Mouse (Mus musculus): ENCODE measurements around the gene 1700025F22Rik. TPM values are rescaled to one million over a fixed set of nuclear protein-coding genes. Genes with fewer than 3 reads are reported as not detected.

Gene 1700025F22Rik
- not detected in 2 replicates for polyA plus RNA-seq (2012; ENCODE audit: low replicate concordance)

DNA sequence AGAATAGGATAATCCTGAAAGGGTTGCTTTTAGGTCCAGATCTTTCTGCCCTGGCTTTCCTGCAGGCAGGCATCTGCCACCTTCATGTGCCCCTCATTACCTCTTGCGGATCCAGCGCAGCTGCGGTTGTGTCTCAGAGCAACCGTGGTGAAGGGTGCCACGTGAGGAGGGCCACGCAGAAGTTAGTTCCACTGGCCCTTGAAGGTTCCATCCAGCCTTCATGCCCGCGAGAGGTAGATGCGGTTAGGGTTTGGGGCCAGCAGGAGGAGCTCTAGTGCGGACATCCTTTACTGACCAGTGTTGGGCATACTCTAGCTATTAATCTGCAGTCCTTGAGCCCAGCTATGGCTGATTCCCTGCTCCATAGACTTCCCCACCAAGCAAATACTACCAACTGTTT, at the start of gene 1700025F22Rik:
Gene 1700025F22Rik (minus strand): TSS at position 149 of the 400 bp plus-strand sequence.

DNA sequence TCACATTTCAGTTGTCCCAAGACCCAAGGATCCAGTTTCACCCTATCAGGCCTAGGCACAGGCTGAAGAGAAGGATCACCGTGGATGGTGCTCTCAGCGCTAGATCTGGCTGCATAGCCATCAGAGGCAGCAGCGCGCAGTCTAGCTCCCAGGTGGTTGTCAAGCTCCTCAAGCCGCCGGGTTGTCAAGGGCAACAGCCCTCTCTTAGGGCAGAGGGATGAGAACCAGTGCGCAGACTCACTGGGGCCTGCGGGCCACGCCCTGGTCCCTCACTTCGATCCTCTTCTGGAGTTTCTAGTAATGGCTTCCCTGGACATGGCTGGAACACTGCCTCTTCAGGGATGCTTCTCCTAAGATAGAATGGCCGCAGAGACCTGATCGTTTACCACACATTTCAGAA, 31.4 kb upstream of the 1700025F22Rik start, which contains the start of gene Ms4a13:
Gene Ms4a13 (minus strand): TSS at position 192 of the 400 bp plus-strand sequence.

DNA sequence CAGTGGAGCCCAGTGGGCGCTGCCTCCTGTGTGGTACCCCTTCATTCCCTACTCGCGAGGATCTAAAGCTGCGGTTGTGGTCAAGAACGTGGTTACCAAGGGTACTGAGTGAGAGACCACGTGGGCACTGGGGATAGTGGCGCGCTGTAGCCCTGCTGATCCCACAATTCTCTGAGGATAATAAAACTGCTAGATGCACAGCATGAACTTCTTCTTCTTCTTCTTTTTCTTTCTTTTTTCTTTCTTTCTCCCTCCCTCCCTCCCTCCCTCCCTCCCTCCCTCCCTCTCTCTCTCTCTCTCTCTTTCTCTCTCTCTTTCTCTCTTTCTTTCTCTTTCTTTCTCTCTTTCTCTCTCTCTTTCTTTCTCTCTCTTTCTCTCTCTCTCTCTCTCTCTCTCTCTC, 34.3 kb downstream of the 1700025F22Rik start, which contains the start of gene 1700017D01Rik:
Gene 1700017D01Rik (minus strand): TSS at position 101 of the 400 bp plus-strand sequence.

Other genes starting within 250 kb of the 1700025F22Rik start
- gene Zp1, start 244.7 kb downstream of the 1700025F22Rik start, polyA plus RNA-seq (2012; ENCODE audit: low replicate concordance): not detected in 2 replicates
- 0.07 TPM in 1 of 2 replicates, not detected in the other for gene Ptgdr2, start 228.2 kb downstream of the 1700025F22Rik start, polyA plus RNA-seq (2012; ENCODE audit: low replicate concordance)
- 37.0 and 57.1 TPM in 2 replicates for gene Ccdc86, start 216.1 kb downstream of the 1700025F22Rik start, polyA plus RNA-seq (2012; ENCODE audit: low replicate concordance)
- gene Ms4a10, start 190.7 kb downstream of the 1700025F22Rik start, polyA plus RNA-seq (2012; ENCODE audit: low replicate concordance): not detected in 2 replicates
- 0.61 TPM in 1 of 2 replicates, not detected in the other for gene Ms4a15, start 172.1 kb downstream of the 1700025F22Rik start, polyA plus RNA-seq (2012; ENCODE audit: low replicate concordance)
- gene Ms4a18, start 147.3 kb downstream of the 1700025F22Rik start, polyA plus RNA-seq (2012; ENCODE audit: low replicate concordance): not detected in 2 replicates
- gene Ms4a8a, start 84.2 kb downstream of the 1700025F22Rik start, polyA plus RNA-seq (2012; ENCODE audit: low replicate concordance): not detected in 2 replicates
- not detected in 2 replicates for gene 1700017D01Rik, start 34.4 kb downstream of the 1700025F22Rik start, polyA plus RNA-seq (2012; ENCODE audit: low replicate concordance)
- gene Ms4a13, start 31.4 kb upstream of the 1700025F22Rik start, polyA plus RNA-seq (2012; ENCODE audit: low replicate concordance): not detected in 2 replicates
- not detected in 2 replicates for gene Ms4a12, start 67.1 kb upstream of the 1700025F22Rik start, polyA plus RNA-seq (2012; ENCODE audit: low replicate concordance)
- 0.55 and 3.7 TPM in 2 replicates for gene Ms4a1, start 100.9 kb upstream of the 1700025F22Rik start, polyA plus RNA-seq (2012; ENCODE audit: low replicate concordance)
- not detected in 2 replicates for gene Ms4a5, start 118.6 kb upstream of the 1700025F22Rik start, polyA plus RNA-seq (2012; ENCODE audit: low replicate concordance)
- not detected in 2 replicates for gene Ms4a14, start 149.1 kb upstream of the 1700025F22Rik start, polyA plus RNA-seq (2012; ENCODE audit: low replicate concordance)
- 2.1 TPM in 1 of 2 replicates, not detected in the other for gene Ms4a7, start 170.8 kb upstream of the 1700025F22Rik start, polyA plus RNA-seq (2012; ENCODE audit: low replicate concordance)
- 0.23 and 0.44 TPM in 2 replicates for gene Ms4a4a, start 210.2 kb upstream of the 1700025F22Rik start, polyA plus RNA-seq (2012; ENCODE audit: low replicate concordance)
- 0.14 and 0.82 TPM in 2 replicates for gene Ms4a4c, start 239.4 kb upstream of the 1700025F22Rik start, polyA plus RNA-seq (2012; ENCODE audit: low replicate concordance)